Mouse (Mus musculus): ENCODE measurements at regions not wholly inside any gene's neighbourhood (a gene's known extent, or its start where the extent isn't known, plus 50 kb on each side); places are given as distances from the start of the nearest gene placed in this dataset.

DNA sequence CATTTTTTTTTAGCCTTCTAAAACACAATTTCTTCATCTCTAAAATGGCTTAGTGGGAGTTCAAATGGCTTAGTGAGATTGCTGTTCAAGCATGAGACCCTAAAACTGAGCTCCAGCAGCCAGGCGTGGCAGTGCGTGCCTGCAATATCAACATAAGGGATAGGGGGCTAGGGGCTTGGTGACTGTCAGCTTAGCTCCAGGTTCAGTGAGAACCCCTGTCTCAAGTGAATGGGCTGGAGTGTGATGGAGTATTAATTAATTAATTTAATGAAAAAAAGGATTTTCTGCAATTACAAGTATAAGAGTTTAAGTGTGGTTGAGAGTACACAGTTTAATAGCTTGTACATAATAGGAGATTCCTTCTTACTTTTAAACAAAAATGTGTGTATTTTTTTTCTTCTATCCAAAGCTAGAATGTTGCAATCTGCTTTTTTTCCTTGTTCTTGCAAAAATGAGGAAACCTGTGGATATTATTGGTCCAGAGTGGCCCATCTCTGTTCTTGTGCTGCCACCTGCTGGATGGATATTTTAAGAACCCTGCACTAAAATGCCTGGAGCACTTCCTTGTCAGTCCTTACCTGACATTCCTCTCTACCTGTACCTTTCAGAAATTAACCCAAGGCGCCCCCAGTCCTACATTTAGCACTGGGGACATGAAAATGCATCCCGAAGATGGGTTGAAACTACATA is 54.0 kb upstream of the Usp47 start:
- H3K4me1 ChIP-seq (replicated peaks; ENCODE audit: insufficient read depth, low read length): no peaks in the 10 kb centered on the region
- ATAC-seq (replicated peaks; ENCODE audit: low FRiP score, low read depth): no peak

DNA sequence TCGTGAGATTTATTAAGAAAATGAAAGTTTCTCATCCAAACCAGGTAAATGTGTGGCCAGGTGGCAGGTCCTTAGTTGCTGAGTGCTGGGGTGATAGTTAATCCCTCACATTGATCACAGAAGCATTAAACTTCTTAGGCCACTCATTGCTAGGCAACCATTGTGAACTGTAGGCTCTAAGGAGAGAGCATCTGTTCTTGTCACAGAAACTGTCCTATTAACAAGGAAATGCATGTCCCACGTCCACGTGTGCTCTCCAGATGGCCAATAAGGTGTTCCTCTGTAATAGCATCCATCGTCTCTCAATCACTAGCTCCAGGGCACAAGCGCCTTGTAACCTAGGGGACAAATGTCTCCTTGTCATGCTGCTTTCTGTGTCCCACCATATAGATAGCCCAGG is 55.0 kb upstream of the Usp47 start:
- no peak overlapping the region for H3K4me2 ChIP-seq (ENCODE audit: low read length)

More for the DNA sequence above, 54.0 kb upstream of the Usp47 start:
- peak; percentile 89 for DNase-seq (ENCODE audit: low spot score)
- no peak overlapping the region for H3K4me2 ChIP-seq (ENCODE audit: low read length)
- WGBS: 49% methylated on average over 4 of the region's 4 CpGs
- no peak overlapping the region for H3K9ac ChIP-seq (ENCODE audit: low read depth, low read length)
- H3K9me3 ChIP-seq (replicated peaks; ENCODE audit: low read length): no peaks in the 10 kb centered on the region
- peak; percentile 84 for TF ChIP-seq CTCF (IDR thresholded peaks at IDR 0.05; ENCODE audit: low read depth)
- H3K4me3 ChIP-seq (replicated peaks; ENCODE audit: low read depth, low read length): no peak overlapping the region
- H3K36me3 ChIP-seq (ENCODE audit: insufficient read depth, low read length): no peaks in the 10 kb centered on the region
- no peak overlapping the region for H3K27ac ChIP-seq
- H3K27me3 ChIP-seq (ENCODE audit: insufficient read depth, low read length): no peaks in the 10 kb centered on the region

DNA sequence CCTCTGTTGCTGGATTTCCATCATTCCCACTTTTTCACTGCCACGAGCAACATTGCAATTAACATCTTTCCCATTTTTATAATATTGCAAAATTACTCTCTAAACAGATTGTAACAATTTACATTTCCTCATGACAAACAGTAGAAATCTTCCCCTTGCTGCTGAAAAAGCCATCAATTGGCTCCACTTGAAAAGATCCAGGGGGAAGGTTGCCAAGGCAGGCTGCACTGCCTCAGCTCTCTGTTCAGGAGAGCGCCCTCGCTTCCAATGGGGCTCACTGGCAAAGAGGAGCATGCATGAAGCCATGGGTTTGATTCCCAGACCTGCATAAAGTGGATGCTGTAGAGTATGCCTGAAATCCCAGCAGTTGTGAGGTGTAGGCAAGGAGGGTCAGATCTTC is 56.6 kb upstream of the Usp47 start:
- Histone ChIP-seq H3K4me2 (ENCODE audit: low read length) (no peak overlapping the region), H3K9me3 (replicated peaks; ENCODE audit: low read length) (no peaks in the 10 kb centered on the region), H3K9ac (ENCODE audit: low read depth, low read length) (no peak overlapping the region), H3K27ac (no peak overlapping the region), H3K36me3 (ENCODE audit: insufficient read depth, low read length) (no peaks in the 10 kb centered on the region), H3K27me3 (ENCODE audit: insufficient read depth, low read length) (no peaks in the 10 kb centered on the region), H3K4me1 (replicated peaks; ENCODE audit: insufficient read depth, low read length) (no peaks in the 10 kb centered on the region), H3K4me3 (replicated peaks; ENCODE audit: low read depth, low read length) (no peak overlapping the region)
- no peak for TF ChIP-seq CTCF (IDR thresholded peaks at IDR 0.05; ENCODE audit: low read depth)
- WGBS: 78% methylated on average over 3 of the region's 3 CpGs
- DNase-seq (ENCODE audit: low spot score) (no peak), ATAC-seq (replicated peaks; ENCODE audit: low FRiP score, low read depth) (no peak)

More for the DNA sequence above, 55.0 kb upstream of the Usp47 start:
- Histone ChIP-seq H3K27me3 (ENCODE audit: insufficient read depth, low read length) (no peaks in the 10 kb centered on the region), H3K9me3 (replicated peaks; ENCODE audit: low read length) (no peaks in the 10 kb centered on the region), H3K9ac (ENCODE audit: low read depth, low read length) (no peak overlapping the region), H3K36me3 (ENCODE audit: insufficient read depth, low read length) (no peaks in the 10 kb centered on the region), H3K4me3 (replicated peaks; ENCODE audit: low read depth, low read length) (no peak overlapping the region), H3K4me1 (replicated peaks; ENCODE audit: insufficient read depth, low read length) (no peaks in the 10 kb centered on the region), H3K27ac (no peak overlapping the region)
- ATAC-seq (replicated peaks; ENCODE audit: low FRiP score, low read depth) (no peak), DNase-seq (ENCODE audit: low spot score) (no peak)
- WGBS: 68% methylated on average over 5 of the region's 5 CpGs
- TF ChIP-seq CTCF (IDR thresholded peaks at IDR 0.05; ENCODE audit: low read depth): no peak

DNA sequence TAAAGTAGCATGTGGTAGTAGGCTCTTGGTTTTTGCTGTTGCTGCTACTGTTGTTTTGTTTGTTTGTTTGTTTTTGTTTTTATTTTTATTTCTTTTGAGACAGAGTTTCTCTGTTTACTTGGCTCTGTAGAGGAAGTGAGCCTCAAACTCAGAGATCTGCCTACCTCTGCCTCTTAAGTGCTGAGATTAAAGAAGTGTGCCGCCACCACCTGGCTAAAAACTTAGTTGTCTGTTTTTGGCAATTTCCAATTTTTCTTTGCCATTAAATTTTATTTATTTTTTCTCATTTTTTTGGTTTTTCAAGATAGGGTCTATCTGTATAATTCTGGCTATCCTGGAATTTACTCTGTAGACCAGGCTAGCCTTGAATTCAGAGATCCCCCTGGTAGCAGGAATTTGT is 59.3 kb upstream of the Usp47 start:
- H3K27me3 ChIP-seq (ENCODE audit: insufficient read depth, low read length): no peaks in the 10 kb centered on the region
- H3K4me1 ChIP-seq (replicated peaks; ENCODE audit: insufficient read depth, low read length): no peaks in the 10 kb centered on the region
- peak; percentile 43; the same call in 1 of the 2 replicates for TF ChIP-seq CTCF (IDR thresholded peaks at IDR 0.05; ENCODE audit: low read depth)
- no peak for ATAC-seq (replicated peaks; ENCODE audit: low FRiP score, low read depth)
- H3K9me3 ChIP-seq (replicated peaks; ENCODE audit: low read length): no peaks in the 10 kb centered on the region
- no peaks in the 10 kb centered on the region for H3K36me3 ChIP-seq (ENCODE audit: insufficient read depth, low read length)
- H3K4me3 ChIP-seq (replicated peaks; ENCODE audit: low read depth, low read length): no peak overlapping the region
- H3K4me2 ChIP-seq (ENCODE audit: low read length): no peak overlapping the region
- 92% methylated on average over 1 of the region's 1 CpGs for WGBS
- peak; percentile 13 for DNase-seq (ENCODE audit: low spot score)
- no peak overlapping the region for H3K27ac ChIP-seq
- H3K9ac ChIP-seq (ENCODE audit: low read depth, low read length): no peak overlapping the region

DNA sequence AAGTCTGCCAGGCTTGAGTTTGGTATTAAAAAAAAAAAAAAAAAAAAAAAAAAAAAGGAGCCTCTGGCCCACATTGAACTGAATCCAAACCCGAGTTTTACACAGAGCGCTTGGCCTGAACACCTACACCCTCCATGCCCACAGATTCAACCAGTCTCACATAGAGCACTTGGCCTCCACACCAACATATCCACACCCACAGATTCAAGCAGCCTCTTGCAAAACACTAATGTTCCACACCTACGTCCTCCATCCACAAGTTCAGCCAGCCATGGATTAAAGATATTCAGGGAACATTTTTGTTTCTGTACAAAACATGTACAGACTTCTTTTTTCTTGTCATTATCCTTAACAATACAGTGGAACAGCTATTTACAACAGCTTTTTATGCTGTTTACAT is 63.3 kb upstream of the Usp47 start:
- WGBS: 84% methylated on average over 3 of the region's 3 CpGs
- H3K27ac ChIP-seq: no peak overlapping the region
- no peaks in the 10 kb centered on the region for H3K9me3 ChIP-seq (replicated peaks; ENCODE audit: low read length)
- no peak for ATAC-seq (replicated peaks; ENCODE audit: low FRiP score, low read depth)
- H3K9ac ChIP-seq (ENCODE audit: low read depth, low read length): no peak overlapping the region
- H3K27me3 ChIP-seq (ENCODE audit: insufficient read depth, low read length): no peaks in the 10 kb centered on the region
- no peaks in the 10 kb centered on the region for H3K36me3 ChIP-seq (ENCODE audit: insufficient read depth, low read length)
- H3K4me1 ChIP-seq (replicated peaks; ENCODE audit: insufficient read depth, low read length): no peaks in the 10 kb centered on the region
- TF ChIP-seq CTCF (IDR thresholded peaks at IDR 0.05; ENCODE audit: low read depth): no peak
- H3K4me2 ChIP-seq (ENCODE audit: low read length): no peak overlapping the region
- no peak for DNase-seq (ENCODE audit: low spot score)
- no peak overlapping the region for H3K4me3 ChIP-seq (replicated peaks; ENCODE audit: low read depth, low read length)

DNA sequence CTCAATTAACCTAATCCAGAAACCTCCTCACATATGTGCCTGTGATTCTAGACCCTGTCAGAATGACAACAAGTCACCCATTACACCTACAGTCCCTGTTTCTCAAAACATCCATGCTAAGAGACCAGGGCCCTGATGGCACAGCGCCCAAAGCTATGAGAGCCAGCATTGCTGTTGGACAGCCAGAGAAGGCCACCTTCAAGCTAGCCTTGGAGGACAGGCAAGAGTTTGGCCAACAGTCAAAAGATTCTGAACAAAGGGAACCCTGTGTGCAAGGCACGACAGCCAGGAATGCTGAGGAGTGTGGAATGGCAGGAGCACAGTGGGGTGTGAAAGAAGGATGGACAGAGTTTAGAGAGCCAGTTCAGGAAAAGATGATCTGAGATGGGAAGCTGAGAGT is 66.6 kb upstream of the Usp47 start:
- no peak overlapping the region for H3K4me3 ChIP-seq (replicated peaks; ENCODE audit: low read depth, low read length)
- TF ChIP-seq CTCF (IDR thresholded peaks at IDR 0.05; ENCODE audit: low read depth): no peak
- no peak overlapping the region for H3K9ac ChIP-seq (ENCODE audit: low read depth, low read length)
- DNase-seq (ENCODE audit: low spot score): no peak
- H3K9me3 ChIP-seq (replicated peaks; ENCODE audit: low read length): no peaks in the 10 kb centered on the region
- H3K4me1 ChIP-seq (replicated peaks; ENCODE audit: insufficient read depth, low read length): no peaks in the 10 kb centered on the region
- no peak overlapping the region for H3K4me2 ChIP-seq (ENCODE audit: low read length)
- H3K27me3 ChIP-seq (ENCODE audit: insufficient read depth, low read length): no peaks in the 10 kb centered on the region
- 85% methylated on average over 2 of the region's 2 CpGs for WGBS
- H3K27ac ChIP-seq: no peak overlapping the region
- no peaks in the 10 kb centered on the region for H3K36me3 ChIP-seq (ENCODE audit: insufficient read depth, low read length)
- no peak for ATAC-seq (replicated peaks; ENCODE audit: low FRiP score, low read depth)

DNA sequence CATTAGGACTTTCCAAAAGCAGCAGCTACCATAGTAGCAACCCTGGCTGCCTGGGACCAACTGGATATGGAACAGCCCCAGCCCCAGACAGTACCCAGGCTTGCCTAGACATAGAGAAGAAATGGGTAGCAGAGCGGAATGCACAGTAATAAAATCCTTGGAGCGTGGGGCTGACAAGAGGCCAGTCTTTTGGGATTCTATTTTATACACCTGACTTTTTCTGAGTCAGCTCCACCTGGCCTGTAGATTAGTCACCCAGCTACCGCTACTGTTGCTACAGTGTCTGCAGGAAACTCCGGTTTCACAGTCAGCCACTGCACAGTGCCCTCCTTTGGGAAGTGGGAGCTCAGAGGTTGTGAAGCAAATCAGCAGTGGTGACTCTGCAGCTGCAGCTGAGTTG is 83.7 kb upstream of the Usp47 start:
- no peak for TF ChIP-seq CTCF (IDR thresholded peaks at IDR 0.05; ENCODE audit: low read depth)
- Histone ChIP-seq H3K4me1 (replicated peaks; ENCODE audit: insufficient read depth, low read length) (no peaks in the 10 kb centered on the region), H3K27me3 (ENCODE audit: insufficient read depth, low read length) (no peaks in the 10 kb centered on the region), H3K27ac (no peak overlapping the region), H3K4me2 (ENCODE audit: low read length) (no peak overlapping the region), H3K9me3 (replicated peaks; ENCODE audit: low read length) (no peaks in the 10 kb centered on the region), H3K4me3 (replicated peaks; ENCODE audit: low read depth, low read length) (no peak overlapping the region), H3K36me3 (ENCODE audit: insufficient read depth, low read length) (no peaks in the 10 kb centered on the region), H3K9ac (ENCODE audit: low read depth, low read length) (no peak overlapping the region)
- DNase-seq (ENCODE audit: low spot score) (peak; percentile 55), ATAC-seq (replicated peaks; ENCODE audit: low FRiP score, low read depth) (peak; percentile 61; the same call in 1 of the 2 replicates)
- WGBS: 40% methylated on average over 4 of the region's 4 CpGs
